Mouse (Mus musculus) liver, embryonic 12.5 days (tissue): ENCODE data around the gene Slco3a1. TPM values are rescaled to one million over a fixed set of nuclear protein-coding genes. Genes with fewer than 3 reads are reported as not detected.

ENCODE experiments used
- ATAC-seq: fragments of 200-750 bp; cut with Nextera tagmentation; 2 replicates; pipeline ENCODE4 v1.8.0; 2017; ENCODE audit warnings: moderate number of reproducible peaks, mild to moderate bottlenecking, moderate library complexity
- H3K27ac ChIP-seq: fragments of 300-500 bp; sonication (generic); 2 replicates; pipeline ENCODE4 v1.5.1; 2016; ENCODE audit warnings: mild to moderate bottlenecking
- H3K27me3 ChIP-seq: fragments of 300-500 bp; sonication (generic); replicated peaks from 2 replicates; pipeline ENCODE4 v1.6.1; 2016; ENCODE audit warnings: mild to moderate bottlenecking, moderate library complexity
- H3K36me3 ChIP-seq: fragments of 300-500 bp; sonication (generic); 2 replicates; pipeline ENCODE4 v1.6.1; 2016; ENCODE audit warnings: mild to moderate bottlenecking, moderate library complexity
- H3K4me1 ChIP-seq: fragments of 300-500 bp; sonication (generic); 2 replicates; pipeline ENCODE4 v1.6.1; 2016
- H3K4me2 ChIP-seq: fragments of 300-500 bp; sonication (generic); 2 replicates; pipeline ENCODE4 v1.6.1; 2016; ENCODE audit warnings: mild to moderate bottlenecking, moderate library complexity
- H3K4me3 ChIP-seq: fragments of 300-500 bp; sonication (generic); 2 replicates; pipeline ENCODE4 v1.5.1; 2016; ENCODE audit warnings: mild to moderate bottlenecking, moderate library complexity
- H3K9ac ChIP-seq: fragments of 300-500 bp; sonication (generic); 2 replicates; pipeline ENCODE4 v1.6.1; 2016; ENCODE audit warnings: mild to moderate bottlenecking, moderate library complexity
- H3K9me3 ChIP-seq: fragments of 300-500 bp; sonication (generic); replicated peaks from 2 replicates; pipeline ENCODE4 v1.6.1; 2016; ENCODE audit warnings: mild to moderate bottlenecking, moderate library complexity
- WGBS: fragments of 180-500 bp; shearing (Covaris S2); methylation state at CpG from one replicate; pipeline ENCODE4 v1.1.7; 2016; ENCODE audit not compliant: insufficient replicate concordance; 5-methylcytosine and 5-hydroxymethylcytosine counted together
- polyA plus RNA-seq: library from polyadenylated mRNA; unstranded; fragments of >200 nt; fragmentation: Nextera tagmentation; extraction: Ambion mirVana; gene quantifications from 2 replicates; pipeline ENCODE4 v1.2.1, GENCODE M21; 2016

The Slco3a1 gene
- polyA plus RNA-seq, 1 experiment from 2014 or later = 2.8 TPM

DNA sequence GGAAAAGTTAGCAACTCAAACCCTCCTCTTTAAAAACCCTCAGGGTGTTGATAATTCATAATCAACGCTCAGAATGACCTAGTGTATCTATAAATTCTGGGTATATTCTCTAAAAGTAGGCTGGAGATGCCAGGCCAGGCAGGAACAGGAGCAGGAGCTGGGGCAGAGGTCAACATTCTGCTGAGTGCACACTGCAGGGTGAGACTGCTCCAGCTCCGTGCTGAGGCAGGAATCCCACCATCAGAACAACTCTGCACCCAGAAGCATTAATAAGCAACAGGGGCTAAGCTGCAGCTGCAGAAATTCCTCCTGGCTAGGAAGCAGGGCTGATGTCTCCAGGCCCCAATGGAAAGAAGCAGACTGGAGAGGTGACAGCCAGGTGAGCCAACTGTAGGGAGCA, 182.9 kb downstream of the Slco3a1 start:
- Histone ChIP-seq H3K9ac (no peak overlapping the region), H3K36me3 (no peaks in the 10 kb centered on the region), H3K4me1 (no peaks in the 10 kb centered on the region), H3K27ac (no peak overlapping the region), H3K27me3 (no peaks in the 10 kb centered on the region), H3K4me2 (no peak overlapping the region), H3K9me3 (no peaks in the 10 kb centered on the region), H3K4me3 (no peak overlapping the region)
- whole genome bisulfite sequencing = 7% methylated on average over 2 of the region's 2 CpGs
- no peak for ATAC-seq

DNA sequence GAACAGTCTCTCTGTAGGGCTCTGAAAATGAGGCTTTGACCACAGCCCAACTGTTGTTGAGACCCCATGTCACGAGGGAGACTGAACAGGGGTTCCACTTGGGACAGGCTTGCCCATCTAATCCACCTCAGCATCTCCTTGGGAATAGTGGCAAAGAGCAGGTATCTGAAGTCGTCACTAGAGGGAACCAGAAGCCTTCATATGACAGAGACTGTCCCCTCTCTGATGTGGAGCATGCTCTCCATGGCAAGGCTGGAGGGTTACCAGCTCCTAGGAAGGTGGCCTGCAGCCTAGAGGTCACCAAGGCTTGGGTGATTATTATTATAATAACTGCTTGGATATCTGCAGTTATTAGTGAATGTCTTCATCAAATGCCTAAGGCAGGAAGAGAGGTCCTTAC, 183.4 kb downstream of the Slco3a1 start:
- H3K27ac ChIP-seq = no peak overlapping the region
- no peaks in the 10 kb centered on the region for H3K4me1 ChIP-seq
- H3K9me3 ChIP-seq = no peaks in the 10 kb centered on the region
- ATAC-seq = no peak
- H3K9ac ChIP-seq = no peak overlapping the region
- H3K4me3 ChIP-seq = no peak overlapping the region
- H3K36me3 ChIP-seq = no peaks in the 10 kb centered on the region
- H3K4me2 ChIP-seq = no peak overlapping the region
- WGBS = 19% methylated on average over 2 of the region's 2 CpGs
- H3K27me3 ChIP-seq = no peaks in the 10 kb centered on the region

DNA sequence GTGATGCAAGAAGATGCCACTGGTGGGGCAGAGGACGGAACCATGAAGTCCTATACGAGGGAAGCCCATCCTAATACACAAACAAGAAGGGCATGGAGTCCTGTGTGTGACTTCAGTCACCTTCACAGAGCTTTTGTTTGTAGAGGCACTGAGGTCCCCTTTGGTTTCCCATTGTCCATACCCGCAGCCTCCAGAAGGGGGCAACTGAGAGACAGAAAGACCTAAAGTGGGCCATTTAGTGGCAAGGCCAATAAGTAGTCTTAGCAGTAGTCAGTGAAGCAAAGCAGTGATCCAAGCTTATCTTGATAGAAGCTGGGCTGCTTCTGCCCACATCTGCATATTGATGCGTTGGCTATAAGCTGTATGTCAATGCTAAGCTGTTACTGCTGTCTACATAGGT, 184.9 kb downstream of the Slco3a1 start:
- no peak for ATAC-seq
- Histone ChIP-seq H3K36me3 (no peaks in the 10 kb centered on the region), H3K9ac (no peak overlapping the region), H3K4me2 (no peak overlapping the region), H3K4me1 (no peaks in the 10 kb centered on the region), H3K27ac (no peak overlapping the region), H3K9me3 (no peaks in the 10 kb centered on the region), H3K27me3 (no peaks in the 10 kb centered on the region), H3K4me3 (no peak overlapping the region)
- WGBS = 49% methylated on average over 4 of the region's 4 CpGs

DNA sequence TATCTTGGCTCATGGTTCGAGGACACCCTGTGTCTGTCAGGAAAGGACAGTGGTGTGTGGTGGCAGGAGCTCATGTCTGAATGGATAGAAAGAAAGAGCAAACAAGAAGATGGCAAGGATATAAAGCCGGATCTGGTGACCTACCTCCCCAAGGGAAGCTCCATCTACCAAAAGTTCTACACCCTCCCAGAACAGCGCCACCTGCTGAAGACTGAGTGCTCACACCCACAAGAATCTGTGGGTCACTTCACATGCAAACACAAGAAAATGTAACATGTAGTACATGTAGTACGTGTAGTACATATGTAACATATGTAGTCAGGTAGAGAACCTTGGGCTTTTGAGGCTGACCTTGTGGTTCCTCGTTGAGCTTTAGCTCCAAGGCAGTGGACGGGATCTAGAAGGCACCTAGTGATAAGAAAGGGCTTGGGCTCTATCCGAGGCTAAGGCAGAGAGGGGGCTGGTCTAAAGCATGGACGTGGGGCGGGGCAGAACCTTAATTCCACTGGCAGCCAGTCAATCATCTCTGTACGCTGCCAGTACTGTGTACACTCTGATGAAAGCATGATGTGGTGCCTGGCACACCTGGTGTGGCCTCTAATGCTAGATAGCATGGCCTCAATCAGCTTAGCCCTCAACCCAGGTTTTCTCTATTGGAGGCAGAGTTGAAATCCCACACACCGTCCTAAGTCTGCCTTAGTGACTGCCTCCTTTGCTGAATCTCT, 186.2 kb downstream of the Slco3a1 start:
- H3K27ac ChIP-seq = no peak overlapping the region
- H3K4me1 ChIP-seq = no peaks in the 10 kb centered on the region
- no peak for ATAC-seq
- no peak overlapping the region for H3K4me2 ChIP-seq
- H3K9ac ChIP-seq = no peak overlapping the region
- H3K9me3 ChIP-seq = no peaks in the 10 kb centered on the region
- WGBS = 55% methylated on average over 11 of the region's 11 CpGs
- H3K36me3 ChIP-seq = no peaks in the 10 kb centered on the region
- no peak overlapping the region for H3K4me3 ChIP-seq
- H3K27me3 ChIP-seq = no peaks in the 10 kb centered on the region

DNA sequence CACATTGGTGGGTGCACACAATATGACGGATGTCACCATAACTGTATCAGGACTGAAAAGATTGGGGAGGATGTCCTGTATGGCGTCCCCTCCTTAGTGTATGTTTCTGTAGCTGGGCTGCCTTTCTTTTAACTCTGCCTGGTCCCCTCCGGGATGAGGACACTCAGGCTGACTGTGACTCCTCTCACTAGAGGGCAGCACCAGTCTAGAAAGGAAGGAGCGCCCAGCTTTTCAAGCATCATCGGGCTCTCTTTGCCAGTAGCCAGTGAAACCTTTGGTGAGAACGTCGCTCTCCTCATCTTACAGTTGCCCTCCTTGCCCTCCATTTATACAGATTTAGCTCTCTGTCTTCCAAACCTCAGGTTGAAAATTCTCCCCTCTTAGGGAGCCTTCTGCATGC, 187.2 kb downstream of the Slco3a1 start:
- H3K9me3 ChIP-seq = no peaks in the 10 kb centered on the region
- no peaks in the 10 kb centered on the region for H3K27me3 ChIP-seq
- no peaks in the 10 kb centered on the region for H3K4me1 ChIP-seq
- 42% methylated on average over 7 of the region's 7 CpGs for WGBS
- H3K4me3 ChIP-seq = no peak overlapping the region
- H3K9ac ChIP-seq = no peak overlapping the region
- H3K4me2 ChIP-seq = no peak overlapping the region
- H3K27ac ChIP-seq = no peak overlapping the region
- ATAC-seq = no peak
- no peaks in the 10 kb centered on the region for H3K36me3 ChIP-seq

DNA sequence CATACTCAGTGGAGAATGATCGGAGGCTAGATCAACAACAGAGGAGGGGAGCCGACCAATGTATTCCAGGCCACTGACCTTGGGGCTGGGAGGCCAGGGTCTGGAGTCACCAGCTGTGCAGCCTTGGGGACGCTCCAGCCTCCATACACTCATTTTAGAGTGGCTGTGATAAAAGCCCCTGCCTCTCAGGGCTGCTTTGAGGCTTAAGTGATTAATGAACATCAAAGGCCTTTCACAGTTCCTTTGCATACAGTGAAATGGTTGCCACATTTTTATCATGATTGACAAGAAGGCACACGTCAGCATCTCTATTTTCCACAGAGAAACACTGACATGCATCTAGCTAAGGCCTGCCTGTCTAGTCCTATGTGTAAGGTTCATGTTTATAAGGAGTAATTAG, 189.0 kb downstream of the Slco3a1 start:
- no peak overlapping the region for H3K9ac ChIP-seq
- no peak overlapping the region for H3K4me2 ChIP-seq
- H3K36me3 ChIP-seq = no peaks in the 10 kb centered on the region
- no peaks in the 10 kb centered on the region for H3K9me3 ChIP-seq
- no peaks in the 10 kb centered on the region for H3K27me3 ChIP-seq
- H3K4me1 ChIP-seq = no peaks in the 10 kb centered on the region
- 54% methylated on average over 4 of the region's 4 CpGs for WGBS
- H3K4me3 ChIP-seq = no peak overlapping the region
- ATAC-seq = no peak
- no peak overlapping the region for H3K27ac ChIP-seq

DNA sequence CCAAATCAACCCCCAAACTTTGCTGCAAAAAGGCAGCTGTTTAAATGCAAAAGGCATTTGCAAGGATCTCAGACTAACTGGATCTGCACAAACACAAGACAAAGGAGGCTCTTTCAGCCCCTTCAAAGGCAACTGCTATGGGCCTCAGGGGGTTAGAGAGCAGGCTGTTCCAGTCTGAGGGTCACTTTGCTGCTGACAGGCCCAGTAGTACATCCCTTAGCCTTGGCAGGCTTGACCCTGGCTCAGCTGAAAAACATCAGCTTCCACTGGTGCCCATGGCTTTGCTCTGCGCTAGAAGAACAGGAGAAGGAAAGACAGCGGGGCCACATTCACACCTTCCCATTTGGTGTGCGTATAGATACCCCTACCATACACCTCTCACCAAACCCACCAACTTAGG, 189.6 kb downstream of the Slco3a1 start:
- Histone ChIP-seq H3K9ac (no peak overlapping the region), H3K4me3 (no peak overlapping the region), H3K9me3 (no peaks in the 10 kb centered on the region), H3K36me3 (no peaks in the 10 kb centered on the region), H3K4me2 (no peak overlapping the region), H3K4me1 (no peaks in the 10 kb centered on the region), H3K27ac (no peak overlapping the region), H3K27me3 (no peaks in the 10 kb centered on the region)
- WGBS = 84% methylated on average over 3 of the region's 3 CpGs
- no peak for ATAC-seq

DNA sequence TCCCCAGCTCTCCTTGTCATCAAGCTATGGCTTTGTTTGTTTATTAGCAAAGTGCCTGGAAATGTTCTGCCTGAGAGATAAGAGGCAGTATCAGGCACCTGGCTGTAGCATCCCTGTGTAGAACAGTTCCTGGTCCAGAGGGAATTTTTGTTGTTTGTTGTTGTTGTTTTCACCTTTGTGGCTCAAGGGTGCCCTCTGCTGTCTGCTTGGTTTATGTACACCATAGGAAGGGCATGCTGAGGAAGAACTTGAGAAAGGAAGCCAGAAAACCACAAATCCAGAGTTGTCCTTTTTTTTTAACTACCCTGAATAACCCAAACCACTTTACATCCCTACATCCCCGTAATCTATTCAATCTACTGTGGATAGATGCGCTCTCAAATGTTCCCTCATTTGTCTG, 191.1 kb downstream of the Slco3a1 start:
- H3K4me2 ChIP-seq = no peak overlapping the region
- no peaks in the 10 kb centered on the region for H3K4me1 ChIP-seq
- H3K27ac ChIP-seq = no peak overlapping the region
- H3K27me3 ChIP-seq = no peaks in the 10 kb centered on the region
- no peaks in the 10 kb centered on the region for H3K9me3 ChIP-seq
- 22% methylated on average over 2 of the region's 2 CpGs for WGBS
- ATAC-seq = no peak
- H3K36me3 ChIP-seq = no peaks in the 10 kb centered on the region
- no peak overlapping the region for H3K4me3 ChIP-seq
- H3K9ac ChIP-seq = no peak overlapping the region

DNA sequence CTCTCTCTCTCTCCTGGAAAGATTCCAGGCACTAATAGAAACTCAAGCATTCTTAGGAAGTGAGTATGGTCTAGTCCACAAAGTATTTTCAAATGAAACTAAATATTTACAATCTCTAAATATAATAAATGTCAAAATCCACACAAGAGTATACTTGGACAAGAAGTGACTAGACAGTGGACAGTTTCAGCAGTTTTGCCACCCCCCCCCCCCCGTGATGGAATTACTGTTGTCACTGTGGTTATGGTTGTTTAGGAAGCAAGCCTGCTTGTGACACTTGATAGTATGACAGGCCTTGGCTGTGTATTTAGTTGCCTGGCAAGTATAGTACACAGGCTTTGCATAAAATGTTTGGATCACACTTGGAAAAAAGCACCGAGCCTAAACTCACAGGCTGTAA, 192.9 kb downstream of the Slco3a1 start:
- H3K9me3 ChIP-seq = no peaks in the 10 kb centered on the region
- no peaks in the 10 kb centered on the region for H3K4me1 ChIP-seq
- 62% methylated on average over 2 of the region's 2 CpGs for whole genome bisulfite sequencing
- no peak for ATAC-seq
- no peak overlapping the region for H3K4me3 ChIP-seq
- H3K27me3 ChIP-seq = no peaks in the 10 kb centered on the region
- no peak overlapping the region for H3K9ac ChIP-seq
- no peak overlapping the region for H3K27ac ChIP-seq
- no peaks in the 10 kb centered on the region for H3K36me3 ChIP-seq
- no peak overlapping the region for H3K4me2 ChIP-seq

DNA sequence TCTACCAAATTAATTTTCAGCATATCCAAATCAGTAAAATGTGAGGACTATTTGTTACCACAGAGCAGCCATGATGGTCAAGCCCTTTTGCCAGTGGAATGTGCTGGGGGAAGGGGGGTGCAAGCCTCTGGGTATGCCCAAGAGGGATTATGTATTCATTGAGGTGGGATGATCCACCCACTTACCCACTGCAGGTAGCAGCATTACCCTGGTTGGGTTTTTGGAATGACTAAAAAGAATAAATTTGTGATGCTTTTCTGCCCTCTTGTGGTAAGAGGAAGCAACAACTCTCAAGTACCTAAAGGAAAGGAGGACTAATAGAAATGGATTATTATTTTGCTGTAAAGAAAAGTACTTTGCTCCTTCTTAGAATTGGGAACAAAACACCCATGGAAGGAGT, 197.6 kb downstream of the Slco3a1 start:
- Histone ChIP-seq H3K27ac (no peak overlapping the region), H3K9me3 (no peaks in the 10 kb centered on the region), H3K9ac (no peak overlapping the region), H3K4me3 (no peak overlapping the region), H3K4me2 (no peak overlapping the region), H3K36me3 (no peaks in the 10 kb centered on the region), H3K4me1 (no peaks in the 10 kb centered on the region), H3K27me3 (no peaks in the 10 kb centered on the region)
- ATAC-seq = no peak

DNA sequence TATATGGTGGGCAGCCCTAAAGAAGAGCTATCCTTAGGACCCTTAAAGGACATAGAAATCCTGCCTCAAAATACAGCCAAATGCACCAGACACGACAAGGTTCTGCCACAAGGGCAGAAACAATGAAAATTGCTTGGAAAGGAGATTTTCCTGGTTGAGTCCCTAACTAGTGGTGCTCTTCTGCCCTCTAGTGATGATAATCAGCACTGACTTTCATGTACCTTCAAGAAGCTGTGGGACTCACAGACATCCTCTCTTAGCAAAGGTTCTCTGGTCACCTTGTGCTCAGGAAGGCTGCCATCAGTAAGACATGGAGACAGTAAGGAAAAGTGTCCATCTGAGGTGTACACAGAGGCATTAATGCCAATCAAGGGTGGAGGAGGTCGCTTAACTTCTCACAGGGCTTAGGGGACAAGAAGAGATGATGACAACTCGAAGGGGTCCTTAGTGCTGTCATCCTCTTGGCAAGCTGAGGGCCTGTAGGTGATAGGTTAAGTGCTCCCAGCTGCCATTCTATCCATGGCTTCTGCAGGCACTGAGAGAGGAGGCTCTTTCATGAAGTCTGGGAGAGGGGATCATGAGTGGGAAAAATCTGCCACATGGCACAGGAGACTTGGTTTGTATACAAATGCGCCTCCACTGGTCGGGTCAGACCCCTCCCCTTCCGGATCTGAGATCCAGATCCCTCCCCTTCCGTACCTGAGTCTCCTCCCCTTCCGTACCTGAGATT, 199.9 kb downstream of the Slco3a1 start:
- Histone ChIP-seq H3K36me3 (no peaks in the 10 kb centered on the region), H3K27ac (no peak overlapping the region), H3K27me3 (no peaks in the 10 kb centered on the region), H3K9me3 (no peaks in the 10 kb centered on the region), H3K4me1 (no peaks in the 10 kb centered on the region), H3K4me2 (no peak overlapping the region), H3K9ac (no peak overlapping the region), H3K4me3 (no peak overlapping the region)
- WGBS = 56% methylated on average over 8 of the region's 8 CpGs
- ATAC-seq = no peak

DNA sequence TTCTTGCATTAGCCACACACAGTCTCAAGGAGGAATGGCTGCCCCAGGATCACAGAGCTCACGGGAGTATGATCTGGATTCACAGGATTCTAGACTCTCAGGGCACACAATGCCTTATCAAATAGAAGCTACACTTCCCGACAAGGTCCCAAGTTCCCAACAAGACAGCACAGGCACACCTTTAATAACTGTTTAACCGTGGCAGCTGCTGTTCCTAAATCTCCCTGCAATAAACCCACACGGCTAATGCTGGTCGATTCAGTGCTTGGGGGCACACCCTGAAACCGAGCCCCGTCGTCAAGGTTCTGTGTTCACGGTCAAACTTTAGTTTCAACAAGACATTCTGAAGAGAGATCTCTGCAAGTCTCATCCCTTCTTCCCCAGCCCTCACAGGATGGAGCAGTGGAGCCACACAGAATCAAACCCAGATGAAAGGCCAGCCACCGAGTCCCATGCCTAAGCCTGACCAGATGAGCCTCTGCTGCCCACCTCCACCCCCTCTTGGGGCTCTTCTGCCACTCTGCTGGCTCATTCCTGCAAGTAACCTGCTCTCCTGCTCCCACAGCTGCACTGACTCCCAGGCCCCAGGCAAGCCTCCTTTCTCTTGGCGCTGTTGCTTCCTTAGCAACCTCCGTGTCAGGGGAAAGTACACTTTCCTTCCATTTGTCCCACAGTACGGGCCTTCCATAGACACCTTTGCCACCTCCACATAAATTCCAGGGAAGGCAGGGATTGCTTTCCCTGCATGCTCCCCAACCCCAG, 200.7 kb downstream of the Slco3a1 start:
- no peak overlapping the region for H3K9ac ChIP-seq
- no peaks in the 10 kb centered on the region for H3K9me3 ChIP-seq
- H3K4me3 ChIP-seq = no peak overlapping the region
- no peaks in the 10 kb centered on the region for H3K4me1 ChIP-seq
- ATAC-seq = no peak
- no peak overlapping the region for H3K4me2 ChIP-seq
- H3K27ac ChIP-seq = no peak overlapping the region
- H3K36me3 ChIP-seq = no peaks in the 10 kb centered on the region
- 76% methylated on average over 13 of the region's 13 CpGs for WGBS
- no peaks in the 10 kb centered on the region for H3K27me3 ChIP-seq
